In genomic region chr1:58395341-58395740, GRCm38 (mm10) we compare ENCODE assay signal across 34 mouse cellular contexts. TPM values are rescaled to one million over a fixed set of nuclear protein-coding genes. Genes with fewer than 3 reads are reported as not detected.
DNase-seq lines count a peak whose midpoint lies in the region; ATAC-seq and TF ChIP-seq lines count a peak whose summit lies in the region.
"Had no signal": no experiment of that assay in that cellular context is flagged by ENCODE, and none has a peak within 500 bp of the region (broad histone marks: within the 10 kb centered on the region; RNA-seq: fewer than 3 reads in every experiment).

No protein-coding gene starts in this region.

- H3K4me1 ChIP-seq in intestine, postnatal 0 days (replicated peaks; ENCODE audit: control insufficient read depth, insufficient read depth, low read length) = 0 out of 2 replicates have a peak, but pooled peaks cover 5% of the 10 kb centered on the region
- peaks cover 8% of the 10 kb centered on the region for H3K4me1 ChIP-seq in intestine, embryonic 15.5 days (replicated peaks)
- H3K4me1 ChIP-seq in MEL (ENCODE audit: control insufficient read depth in 1 of 2, insufficient read depth in 2 of 2, low read length in 2 of 2) = peaks cover 11% of the 10 kb centered on the region in 2 experiments

- H3K9ac ChIP-seq in intestine, postnatal 0 days (ENCODE audit: low read depth, low read length) = no peak overlapping the region
- no peak overlapping the region for H3K9ac ChIP-seq in intestine, embryonic 15.5 days
- no peak overlapping the region for H3K9ac ChIP-seq in MEL (ENCODE audit: control insufficient read depth, low read depth, low read length, poor library complexity, severe bottlenecking)
- H3K9ac ChIP-seq: embryonic facial prominence, embryonic 13.5 days; forebrain, embryonic 15.5 days; hindbrain, embryonic 14.5 days; limb, embryonic 12.5 days; lung, embryonic 14.5 days; neural tube, embryonic 12.5 days had no signal

- peaks cover 55% of the 10 kb centered on the region for H3K36me3 ChIP-seq in intestine, postnatal 0 days (ENCODE audit: control insufficient read depth, insufficient read depth)
- H3K36me3 ChIP-seq in intestine, embryonic 15.5 days = peaks cover 16% of the 10 kb centered on the region; the same call in 1 of the 2 replicates
- peaks cover 28 to 47% of the 10 kb centered on the region in 2 experiments for H3K36me3 ChIP-seq in MEL (ENCODE audit: control insufficient read depth in 1 of 2, insufficient read depth in 2 of 2, low read length in 2 of 2)

- TF ChIP-seq CTCF in intestine, postnatal 0 days (IDR thresholded peaks at IDR 0.05; ENCODE audit: low read depth) = peak; percentile 13; the same call in 1 of the 2 replicates
- TF ChIP-seq CTCF in MEL (IDR thresholded peaks at IDR 0.05 in 2 of 3, conservative IDR thresholded peaks at IDR 0.05 in 1 of 3; ENCODE audit: control insufficient read depth in 1 of 3, insufficient read depth in 1 of 3, low read depth in 2 of 3, low read length in 3 of 3, poor library complexity in 1 of 3, severe bottlenecking in 1 of 3) = peak in 1 of 3 experiments; percentile 20; a peak in 1 of 6 replicates

- no peak for TF ChIP-seq EP300 in MEL (IDR thresholded peaks at IDR 0.05; ENCODE audit: low read depth in 1 of 2, low read length in 2 of 2)

- H3K9me3 ChIP-seq in intestine, postnatal 0 days (ENCODE audit: control insufficient read depth) = no peaks in the 10 kb centered on the region
- no peaks in the 10 kb centered on the region for H3K9me3 ChIP-seq in intestine, embryonic 15.5 days
- H3K9me3 ChIP-seq in MEL (replicated peaks; ENCODE audit: insufficient read depth, low read length) = no peaks in the 10 kb centered on the region
- H3K9me3 ChIP-seq: embryonic facial prominence, embryonic 13.5 days; forebrain, embryonic 10.5 days; forebrain, embryonic 15.5 days; heart, embryonic 13.5 days; limb, embryonic 12.5 days; midbrain, embryonic 10.5 days; neural tube, embryonic 12.5 days had no signal

- no peak for ATAC-seq in intestine, postnatal 0 days
- no peak for ATAC-seq in intestine, embryonic 15.5 days
- ATAC-seq: forebrain, embryonic 15.5 days; midbrain, embryonic 16.5 days had no signal

- peaks cover 34% of the 10 kb centered on the region for H3K79me2 ChIP-seq in MEL (ENCODE audit: control insufficient read depth, insufficient read depth, low read length, poor library complexity)

- no peaks in the 10 kb centered on the region for H3K27me3 ChIP-seq in intestine, postnatal 0 days (replicated peaks; ENCODE audit: control insufficient read depth, insufficient read depth, low read length)
- H3K27me3 ChIP-seq in intestine, embryonic 15.5 days (replicated peaks) = no peaks in the 10 kb centered on the region
- H3K27me3 ChIP-seq in MEL (ENCODE audit: control insufficient read depth in 1 of 2, insufficient read depth in 2 of 2, low read length in 2 of 2) = no peaks in the 10 kb centered on the region
- H3K27me3 ChIP-seq: CH12.LX; embryonic facial prominence, embryonic 13.5 days; forebrain, embryonic 15.5 days; heart, embryonic 13.5 days; limb, embryonic 12.5 days; neural tube, embryonic 12.5 days had no signal

- no peak overlapping the region for H3K4me2 ChIP-seq in intestine, postnatal 0 days (replicated peaks; ENCODE audit: low read depth)
- no peak overlapping the region for H3K4me2 ChIP-seq in intestine, embryonic 15.5 days (replicated peaks)
- H3K4me2 ChIP-seq: embryonic facial prominence, embryonic 13.5 days; forebrain, embryonic 15.5 days; liver, embryonic 11.5 days had no signal

- no peak for TF ChIP-seq POLR2A in MEL (IDR thresholded peaks at IDR 0.05; ENCODE audit: control insufficient read depth in 1 of 2, insufficient read depth in 1 of 2, low read depth in 1 of 2, low read length in 2 of 2, poor library complexity in 1 of 2)

- TF ChIP-seq RAD21 in MEL (IDR thresholded peaks at IDR 0.05; ENCODE audit: low read depth, low read length) = no peak

- DNase-seq in A20 (ENCODE audit: low read depth, low spot score) (peak; percentile 31), MEL (ENCODE audit: low read depth, low spot score) (peak; percentile 57)
- DNase-seq in induced T-regulatory cell, adult 2 months (ENCODE audit: low read depth) = peak; percentile 52
- DNase-seq in thymus, postnatal 0 days (ENCODE audit: low spot score) = no peak
- no peak for DNase-seq in adrenal gland, postnatal 36 days
- DNase-seq: adrenal gland, postnatal 10 days; cerebellum, adult 11 months; cerebellum, adult 9-11 months; embryo, embryonic 11 days; gastrocnemius, adult 2 months; gastrocnemius, postnatal 36 days; heart, adult 2 months; heart, postnatal 10 days; kidney, adult 8-10 months; kidney, postnatal 4 days; lung, embryonic 14.5 days; right cerebral cortex, adult 18-20 months; right cerebral cortex, postnatal 4 days; thymus, adult 2 months had no signal

- WGBS in intestine, postnatal 0 days = 89% methylated on average over 3 of the region's 3 CpGs
- 97% methylated on average over 3 of the region's 3 CpGs for WGBS in intestine, embryonic 15.5 days

- H3K27ac ChIP-seq in intestine, postnatal 0 days (ENCODE audit: low read depth, low read length) = no peak overlapping the region
- H3K27ac ChIP-seq in intestine, embryonic 15.5 days = no peak overlapping the region
- H3K27ac ChIP-seq in MEL (ENCODE audit: control insufficient read depth, low read depth, low read length) = no peak overlapping the region
- H3K27ac ChIP-seq: embryonic facial prominence, embryonic 13.5 days; forebrain, embryonic 10.5 days; forebrain, embryonic 15.5 days; gastrocnemius, adult 2 months; heart, adult 2 months; heart, embryonic 13.5 days; hindbrain, embryonic 14.5 days; kidney, postnatal 0 days; left cerebral cortex, adult 2 months; limb, embryonic 12.5 days; midbrain, embryonic 10.5 days; neural tube, embryonic 12.5 days had no signal

- H3K4me3 ChIP-seq in intestine, postnatal 0 days (ENCODE audit: low read depth, low read length) = no peak overlapping the region
- H3K4me3 ChIP-seq in intestine, embryonic 15.5 days (replicated peaks) = no peak overlapping the region
- H3K4me3 ChIP-seq in MEL (ENCODE audit: control insufficient read depth in 1 of 2, insufficient read depth in 1 of 2, low read depth in 2 of 2, low read length in 2 of 2) = no peak overlapping the region
- H3K4me3 ChIP-seq: embryonic facial prominence, embryonic 13.5 days; gastrocnemius, adult 2 months; heart, adult 2 months; left cerebral cortex, adult 2 months; limb, embryonic 12.5 days; neural tube, embryonic 12.5 days had no signal

TF ChIP-seq in MEL, 35 proteins besides CTCF, POLR2A, EP300 and RAD21 (continues in another document):
- TF ChIP-seq ZNF384 (IDR thresholded peaks at IDR 0.05; ENCODE audit: low read depth, low read length) (no peak), NELFE (IDR thresholded peaks at IDR 0.05; ENCODE audit: low read depth, low read length) (no peak), MXI1 (IDR thresholded peaks at IDR 0.05; ENCODE audit: low read depth, low read length) (no peak), TCF12 (IDR thresholded peaks at IDR 0.05; ENCODE audit: low read depth, low read length) (no peak), MAFK (IDR thresholded peaks at IDR 0.05; ENCODE audit: borderline replicate concordance, low read depth, low read length) (no peak), ELF1 (IDR thresholded peaks at IDR 0.05; ENCODE audit: low read depth, low read length) (no peak), MAX (IDR thresholded peaks at IDR 0.05; ENCODE audit: low read length) (no peak), MYB (IDR thresholded peaks at IDR 0.05; ENCODE audit: low read depth, low read length) (no peak), TBP (IDR thresholded peaks at IDR 0.05; ENCODE audit: low read depth, low read length) (no peak), TAL1 (IDR thresholded peaks at IDR 0.05; ENCODE audit: low read length) (no peak), USF1 (IDR thresholded peaks at IDR 0.05; ENCODE audit: low read depth, low read length) (no peak), ZKSCAN1 (IDR thresholded peaks at IDR 0.05; ENCODE audit: low read depth, low read length) (no peak)

RNA-seq across cellular contexts. Expression of gene Bzw1, which starts 2.6 kb away (rescaled TPM):
- polyA plus RNA-seq in intestine, postnatal 0 days (2015; fragmentation: Nextera tagmentation; extraction: Ambion mirVana) = 207 and 216 TPM in 2 replicates
- 294 and 358 TPM in 2 replicates for polyA plus RNA-seq in intestine, embryonic 15.5 days (2015; fragmentation: Nextera tagmentation; extraction: Ambion mirVana)
- 199 and 221 TPM in 2 replicates for total RNA-seq in MEL (2012; rRNA removed)
- polyA plus RNA-seq in MEL (2012; ENCODE audit: insufficient read depth in 1 of 2, insufficient read length in 2 of 2, low read depth in 1 of 2, low replicate concordance in 2 of 2, missing spikeins in 1 of 2) = 100 to 1,000 TPM; 242 to 268 TPM
- 437 and 440 TPM in 2 replicates for polyA plus RNA-seq in thymus, postnatal 0 days (2015; fragmentation: Nextera tagmentation; extraction: Ambion mirVana)
- 100 to 1,000 TPM; 149 to 239 TPM for total RNA-seq in adrenal gland, postnatal 36 days (2021)

RNA-seq across cellular contexts. Expression of gene Clk1, which starts 28.5 kb away (rescaled TPM):
- 95.8 and 103 TPM in 2 replicates for polyA plus RNA-seq in intestine, postnatal 0 days (2015; fragmentation: Nextera tagmentation; extraction: Ambion mirVana)
- 153 and 157 TPM in 2 replicates for polyA plus RNA-seq in intestine, embryonic 15.5 days (2015; fragmentation: Nextera tagmentation; extraction: Ambion mirVana)
- total RNA-seq in MEL (2012; rRNA removed) = 32.5 and 35.8 TPM in 2 replicates
- 1,000 to 10,000 TPM in 1 of 2 experiments, 10 to 100 TPM in 1; 41.1 to 1,029 TPM for polyA plus RNA-seq in MEL (2012; ENCODE audit: insufficient read depth in 1 of 2, insufficient read length in 2 of 2, low read depth in 1 of 2, low replicate concordance in 2 of 2, missing spikeins in 1 of 2)
- polyA plus RNA-seq in thymus, postnatal 0 days (2015; fragmentation: Nextera tagmentation; extraction: Ambion mirVana) = 239 and 257 TPM in 2 replicates
- 100 to 1,000 TPM; 168 to 179 TPM for total RNA-seq in adrenal gland, postnatal 36 days (2021)

RNA-seq across cellular contexts. Expression of gene Nif3l1, which starts 49.6 kb away (rescaled TPM):
- polyA plus RNA-seq in intestine, postnatal 0 days (2015; fragmentation: Nextera tagmentation; extraction: Ambion mirVana) = 24.9 TPM in 2 replicates
- 38.0 and 43.4 TPM in 2 replicates for polyA plus RNA-seq in intestine, embryonic 15.5 days (2015; fragmentation: Nextera tagmentation; extraction: Ambion mirVana)
- 26.9 and 28.5 TPM in 2 replicates for total RNA-seq in MEL (2012; rRNA removed)
- polyA plus RNA-seq in MEL (2012; ENCODE audit: insufficient read depth in 1 of 2, insufficient read length in 2 of 2, low read depth in 1 of 2, low replicate concordance in 2 of 2, missing spikeins in 1 of 2) = 10 to 100 TPM in 1 of 2 experiments, not detected in 1; 32.8 TPM
- polyA plus RNA-seq in thymus, postnatal 0 days (2015; fragmentation: Nextera tagmentation; extraction: Ambion mirVana) = 25.6 and 25.7 TPM in 2 replicates
- 10 to 100 TPM; 18.8 to 19.5 TPM for total RNA-seq in adrenal gland, postnatal 36 days (2021)

RNA-seq across cellular contexts. Expression of gene Ppil3, which starts 49.9 kb away (rescaled TPM):
- 24.6 and 28.0 TPM in 2 replicates for polyA plus RNA-seq in intestine, postnatal 0 days (2015; fragmentation: Nextera tagmentation; extraction: Ambion mirVana)
- polyA plus RNA-seq in intestine, embryonic 15.5 days (2015; fragmentation: Nextera tagmentation; extraction: Ambion mirVana) = 46.0 and 49.6 TPM in 2 replicates
- total RNA-seq in MEL (2012; rRNA removed) = 74.3 and 84.9 TPM in 2 replicates
- polyA plus RNA-seq in MEL (2012; ENCODE audit: insufficient read depth in 1 of 2, insufficient read length in 2 of 2, low read depth in 1 of 2, low replicate concordance in 2 of 2, missing spikeins in 1 of 2) = 100 to 1,000 TPM in 1 of 2 experiments, 10 to 100 TPM in 1; 76.8 to 503 TPM
- polyA plus RNA-seq in thymus, postnatal 0 days (2015; fragmentation: Nextera tagmentation; extraction: Ambion mirVana) = 68.1 and 78.5 TPM in 2 replicates
- 10 to 100 TPM; 31.8 to 37.0 TPM for total RNA-seq in adrenal gland, postnatal 36 days (2021)

Comparison
In these comparisons a context has a peak if more than half of its experiments do, and no peak if none do; other contexts are left out.
1. DNase-seq: peak in A20 (single experiment), MEL (single experiment) and induced T-regulatory cell, adult 2 months (single experiment); none in thymus, postnatal 0 days (single experiment) and adrenal gland, postnatal 36 days (0 of 2).